Mouse (Mus musculus) bone marrow macrophage, adult 2 months (primary cell): ENCODE data around the gene Olfr1444.

Experiments
- CTCF ChIP-seq: IDR thresholded peaks from 2 replicates; pipeline ENCODE4 v1.5.1; 2012; ENCODE audit warnings: low read depth, mild to moderate bottlenecking, low read length, moderate library complexity
- POLR2A ChIP-seq: IDR thresholded peaks from 2 replicates; pipeline ENCODE4 v1.6.1; 2012; ENCODE audit warnings: mild to moderate bottlenecking, low read depth, low read length, borderline replicate concordance

DNA sequence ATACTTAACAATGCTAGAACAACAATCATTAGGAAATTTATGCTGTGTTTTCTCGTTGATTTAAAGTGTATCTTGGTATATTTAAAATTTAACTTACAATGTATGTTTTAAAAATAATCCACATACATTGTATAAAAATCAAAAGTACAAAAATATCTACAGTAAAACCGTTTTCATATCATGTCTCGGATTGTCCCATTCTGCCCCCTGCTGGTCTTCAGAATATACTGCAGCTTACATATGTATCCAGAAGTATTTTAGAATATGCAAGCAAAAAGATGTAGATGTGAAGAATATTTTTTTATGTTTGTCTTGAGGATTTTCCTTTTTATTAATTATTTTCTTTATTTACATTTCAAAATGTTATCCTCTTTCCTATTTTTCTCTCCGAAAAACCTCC lies 36.7 kb upstream of the Olfr1444 start:
- TF ChIP-seq CTCF (no peak), POLR2A (no peak)
